Mouse (Mus musculus) adrenal gland, adult 2 months (tissue): ENCODE results near the gene H2-DMa. TPM values are rescaled to one million over a fixed set of nuclear protein-coding genes. Genes with fewer than 3 reads are reported as not detected.

Source experiments
- DNase-seq: peaks from one replicate; pipeline ENCODE4 v3.0.0; 2021
- polyA plus RNA-seq: library from polyadenylated mRNA; depleted of rRNA; stranded (reverse); fragments of >200 nt; gene quantifications from 2 replicates; pipeline ENCODE4 v1.2.3, GENCODE M21; 2012
- total RNA-seq, 2 experiments: library from RNA; stranded (reverse); gene quantifications; 2 replicates each; pipeline ENCODE4 v1.2.3; 2021

H2-DMa gene
- total and polyA plus RNA-seq, 3 experiments, result 14.4 to 27.4 (median 18.9) TPM

- DNase-seq, result no peak
These were observed 36.2 kb downstream of the H2-DMa start for GRCm38 (mm10) chr17:34155534-34155933.

- DNase-seq, result no peak
These were observed 45.0 kb downstream of the H2-DMa start for GRCm38 (mm10) chr17:34164202-34164895.

GRCm38 (mm10) chr17:34165033-34165730 lies 45.8 kb downstream of the H2-DMa start:
- no peak for DNase-seq

GRCm38 (mm10) chr17:34169279-34169678 lies 49.9 kb downstream of the H2-DMa start:
- peak; percentile 36 for DNase-seq

GRCm38 (mm10) chr17:34170487-34170876 lies 51.1 kb downstream of the H2-DMa start:
- DNase-seq, result no peak

GRCm38 (mm10) chr17:34170877-34171498 lies 51.6 kb downstream of the H2-DMa start:
- DNase-seq, result peak; percentile 76

GRCm38 (mm10) chr17:34172528-34172927 lies 53.2 kb downstream of the H2-DMa start:
- DNase-seq, result no peak

- no peak for DNase-seq
These were observed 54.7 kb downstream of the H2-DMa start for GRCm38 (mm10) chr17:34174075-34174474.

- no peak for DNase-seq
These were observed 57.8 kb downstream of the H2-DMa start for GRCm38 (mm10) chr17:34177179-34177578.

- no peak for DNase-seq
These were observed 59.7 kb downstream of the H2-DMa start for GRCm38 (mm10) chr17:34179019-34179418.

GRCm38 (mm10) chr17:34179913-34180859 lies 60.8 kb downstream of the H2-DMa start:
- no peak for DNase-seq

- no peak for DNase-seq
These were observed 64.4 kb downstream of the H2-DMa start for GRCm38 (mm10) chr17:34183564-34184219.

GRCm38 (mm10) chr17:34185526-34185925 lies 66.2 kb downstream of the H2-DMa start:
- no peak for DNase-seq

- DNase-seq, result no peak
These were observed 67.5 kb downstream of the H2-DMa start for GRCm38 (mm10) chr17:34186885-34187260.

- peak; percentile 98 for DNase-seq
These were observed 68.0 kb downstream of the H2-DMa start, which contains the start of the genes Tap1 and Psmb9 for GRCm38 (mm10) chr17:34187261-34187916. Gene Tap1, plus strand, starts transcription at chr17:34187553. Gene Psmb9, minus strand, starts transcription at chr17:34187764.

GRCm38 (mm10) chr17:34188010-34188409 lies 68.7 kb downstream of the H2-DMa start:
- peak; percentile 74 for DNase-seq
